Mouse (Mus musculus): ENCODE data around the gene Lag3.

GRCm38 (mm10) chr6:124919695-124920317, 8.3 kb upstream of the Lag3 start, which contains the start of gene Ptms:
- TF ChIP-seq EP300 (IDR thresholded peaks at IDR 0.05; ENCODE audit: low read depth) (peak; percentile 91), CTCF (IDR thresholded peaks at IDR 0.05; ENCODE audit: low read depth) (0 out of 2 replicates have a peak, but pooled peaks have one; percentile 1)
